In the genomic region with DNA sequence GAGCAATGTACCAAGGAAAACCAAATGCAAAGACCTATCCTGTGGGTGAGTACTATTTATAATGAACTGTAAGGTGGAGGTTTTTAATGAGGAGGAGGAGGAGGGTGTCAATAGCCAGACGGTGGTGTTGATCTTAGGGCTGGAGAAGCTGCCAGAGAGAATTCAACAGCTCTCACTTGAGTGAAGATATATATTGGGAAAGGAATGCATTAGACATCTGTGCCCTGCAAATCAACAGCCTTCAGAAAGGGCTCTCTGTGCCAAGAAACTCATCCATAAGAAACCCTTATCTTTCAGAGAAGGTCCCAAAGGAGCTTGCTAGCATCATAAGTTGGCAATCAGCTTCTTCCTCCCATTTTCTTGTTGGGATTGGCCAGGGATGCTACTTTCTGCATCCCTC, we compare ENCODE assay signal across 30 mouse cellular contexts. TPM values are rescaled to one million over a fixed set of nuclear protein-coding genes. Genes with fewer than 3 reads are reported as not detected.
A peak's percentile ranks its signal among the peaks of the same experiment; 100 is the strongest.
DNase-seq lines count a peak whose midpoint lies in the region; ATAC-seq and TF ChIP-seq lines count a peak whose summit lies in the region.
"Had no signal": no experiment of that assay in that cellular context is flagged by ENCODE, and none has a peak within 500 bp of the region (broad histone marks: within the 10 kb centered on the region; RNA-seq: fewer than 3 reads in every experiment).

No protein-coding gene starts in this region.

- no peak for TF ChIP-seq POLR2A in brain, embryonic 14.5 days (IDR thresholded peaks at IDR 0.05; ENCODE audit: borderline replicate concordance, extremely low read depth, insufficient read depth, insufficient read length, poor library complexity, severe bottlenecking)

- H3K27ac ChIP-seq in forebrain, embryonic 14.5 days (ENCODE audit: low read depth, low read length), result no peak overlapping the region
- H3K27ac ChIP-seq in forebrain, embryonic 10.5 days, result no peak overlapping the region
- H3K27ac ChIP-seq in heart, postnatal 0 days (ENCODE audit: low read depth), result no peak overlapping the region
- H3K27ac ChIP-seq: embryonic facial prominence, embryonic 12.5 days; embryonic facial prominence, embryonic 15.5 days; forebrain, embryonic 12.5 days; gastrocnemius, adult 2 months; heart, embryonic 15.5 days; hindbrain, embryonic 10.5 days; hindbrain, embryonic 13.5 days; intestine, embryonic 15.5 days had no signal

- intact Hi-C loops in heart, postnatal 14 days (cut with DNase I), result no loop called here

- 48% methylated on average over 1 of the region's 1 CpGs for WGBS in forebrain, embryonic 14.5 days
- 71% methylated on average over 1 of the region's 1 CpGs for WGBS in forebrain, embryonic 10.5 days
- 33% methylated on average over 1 of the region's 1 CpGs for WGBS in heart, postnatal 0 days

- no peaks in the 10 kb centered on the region for H3K36me3 ChIP-seq in forebrain, embryonic 14.5 days (ENCODE audit: control insufficient read depth, insufficient read depth, low read length)
- no peaks in the 10 kb centered on the region for H3K36me3 ChIP-seq in forebrain, embryonic 10.5 days (replicated peaks)
- H3K36me3 ChIP-seq in heart, postnatal 0 days (replicated peaks; ENCODE audit: control insufficient read depth, insufficient read depth, low read length), result no peaks in the 10 kb centered on the region
- H3K36me3 ChIP-seq: embryonic facial prominence, embryonic 12.5 days; embryonic facial prominence, embryonic 15.5 days; forebrain, embryonic 12.5 days; G1E; heart, embryonic 15.5 days; hindbrain, embryonic 10.5 days; hindbrain, embryonic 13.5 days; intestine, embryonic 15.5 days had no signal

- H3K9ac ChIP-seq in forebrain, embryonic 14.5 days (ENCODE audit: low read length), result no peak overlapping the region
- no peak overlapping the region for H3K9ac ChIP-seq in heart, postnatal 0 days (replicated peaks; ENCODE audit: low read depth, low read length)
- H3K9ac ChIP-seq: embryonic facial prominence, embryonic 12.5 days; embryonic facial prominence, embryonic 15.5 days; forebrain, embryonic 12.5 days; heart, embryonic 15.5 days; hindbrain, embryonic 13.5 days; intestine, embryonic 15.5 days had no signal

- TF ChIP-seq EP300 in heart, postnatal 0 days (IDR thresholded peaks at IDR 0.05; ENCODE audit: low read depth), result no peak

- no peaks in the 10 kb centered on the region for H3K27me3 ChIP-seq in forebrain, embryonic 14.5 days (replicated peaks; ENCODE audit: control insufficient read depth, insufficient read depth, low read length)
- peaks cover 18% of the 10 kb centered on the region for H3K27me3 ChIP-seq in forebrain, embryonic 10.5 days (ENCODE audit: poor library complexity, severe bottlenecking)
- H3K27me3 ChIP-seq in heart, postnatal 0 days (ENCODE audit: control insufficient read depth, insufficient read depth, low read length), result peaks cover 17% of the 10 kb centered on the region
- H3K27me3 ChIP-seq: embryonic facial prominence, embryonic 12.5 days had no signal

- no peak for ATAC-seq in forebrain, embryonic 14.5 days
- ATAC-seq in heart, postnatal 0 days (ENCODE audit: insufficient read depth, low read depth), result no peak
- ATAC-seq: hindbrain, embryonic 16.5 days; intestine, embryonic 15.5 days had no signal

- peak; percentile 39 for DNase-seq in forebrain, embryonic 14.5 days (ENCODE audit: low spot score)
- DNase-seq in forebrain, embryonic 10.5 days (ENCODE audit: extremely low spot score, low spot score), result no peak
- peak; percentile 21 for DNase-seq in heart, postnatal 0 days (ENCODE audit: low spot score)
- no peak for DNase-seq in heart, postnatal 14 days
- DNase-seq in 3T3-L1 (ENCODE audit: low read depth, low spot score), result peak; percentile 20
- peak; percentile 53 for DNase-seq in brain, embryonic 14.5 days (ENCODE audit: low read depth)
- no peak for DNase-seq in neural tube, embryonic 10.5 days (ENCODE audit: extremely low spot score, low spot score)
- DNase-seq: adrenal gland, adult 2 months; adrenal gland, postnatal 14 days; B cell, adult 2 months; cerebellum, adult 11 months; cerebellum, adult 2 months; cerebellum, adult 9-11 months; cerebellum, postnatal 25 days; gastrocnemius, adult 2 months; gastrocnemius, postnatal 14 days; heart, adult 11 months; kidney, adult 11 months had no signal

- H3K9me3 ChIP-seq in forebrain, embryonic 14.5 days (replicated peaks; ENCODE audit: control insufficient read depth, low read length), result no peaks in the 10 kb centered on the region
- H3K9me3 ChIP-seq in forebrain, embryonic 10.5 days, result no peaks in the 10 kb centered on the region
- peaks cover 5% of the 10 kb centered on the region; the same call in 1 of the 2 replicates for H3K9me3 ChIP-seq in heart, postnatal 0 days (replicated peaks; ENCODE audit: control insufficient read depth, low read length)
- H3K9me3 ChIP-seq: embryonic facial prominence, embryonic 12.5 days; embryonic facial prominence, embryonic 15.5 days; forebrain, embryonic 12.5 days; heart, embryonic 15.5 days; hindbrain, embryonic 10.5 days; hindbrain, embryonic 13.5 days; intestine, embryonic 15.5 days had no signal

- H3K4me1 ChIP-seq in forebrain, embryonic 14.5 days (ENCODE audit: control insufficient read depth, insufficient read depth, low read length), result no peaks in the 10 kb centered on the region
- peaks cover under 1% of the 10 kb centered on the region for H3K4me1 ChIP-seq in forebrain, embryonic 10.5 days
- H3K4me1 ChIP-seq in heart, postnatal 0 days (ENCODE audit: control insufficient read depth, insufficient read depth), result no peaks in the 10 kb centered on the region
- H3K4me1 ChIP-seq: embryonic facial prominence, embryonic 12.5 days; embryonic facial prominence, embryonic 15.5 days; forebrain, embryonic 12.5 days; heart, embryonic 15.5 days; hindbrain, embryonic 10.5 days; intestine, embryonic 15.5 days had no signal

- no peak overlapping the region for H3K4me3 ChIP-seq in forebrain, embryonic 14.5 days (ENCODE audit: low read depth, low read length)
- no peak overlapping the region for H3K4me3 ChIP-seq in forebrain, embryonic 10.5 days
- H3K4me3 ChIP-seq in heart, postnatal 0 days (ENCODE audit: low read depth, low read length), result no peak overlapping the region
- H3K4me3 ChIP-seq: embryonic facial prominence, embryonic 12.5 days; embryonic facial prominence, embryonic 15.5 days; forebrain, embryonic 12.5 days; gastrocnemius, adult 2 months; heart, embryonic 15.5 days; hindbrain, embryonic 10.5 days; hindbrain, embryonic 13.5 days; intestine, embryonic 15.5 days had no signal

- TF ChIP-seq CTCF in heart, postnatal 0 days (IDR thresholded peaks at IDR 0.05; ENCODE audit: low read depth), result no peak
- TF ChIP-seq CTCF in brain, embryonic 14.5 days (IDR thresholded peaks at IDR 0.05; ENCODE audit: borderline replicate concordance, extremely low read depth, insufficient read depth, insufficient read length), result no peak

- no peak overlapping the region for H3K4me2 ChIP-seq in forebrain, embryonic 14.5 days (ENCODE audit: low read length)
- H3K4me2 ChIP-seq in heart, postnatal 0 days (ENCODE audit: low read depth, low read length), result no peak overlapping the region
- H3K4me2 ChIP-seq: embryonic facial prominence, embryonic 12.5 days; embryonic facial prominence, embryonic 15.5 days; forebrain, embryonic 12.5 days; heart, embryonic 11.5 days; heart, embryonic 15.5 days; hindbrain, embryonic 13.5 days; intestine, embryonic 15.5 days had no signal

RNA-seq across cellular contexts. Expression of gene Kcna6, which starts 5.4 kb away (rescaled TPM):
- polyA plus RNA-seq in forebrain, embryonic 14.5 days (2014; fragmentation: Nextera tagmentation; extraction: Ambion mirVana), result 6.7 and 9.1 TPM in 2 replicates
- 2.9 and 3.4 TPM in 2 replicates for polyA plus RNA-seq in forebrain, embryonic 10.5 days (2016; fragmentation: Nextera tagmentation; extraction: Ambion mirVana)
- total RNA-seq in heart, postnatal 0 days (2014; rRNA removed; ENCODE audit: low replicate concordance), result 0.73 and 2.7 TPM in 2 replicates
- polyA plus RNA-seq in heart, postnatal 0 days (2015; fragmentation: Nextera tagmentation; extraction: Ambion mirVana), result 0.45 and 0.57 TPM in 2 replicates
- 1 to 10 TPM; 1.9 to 2.2 TPM for total RNA-seq in heart, postnatal 14 days (2021)
- 7.9 and 14.8 TPM in 2 replicates for polyA plus RNA-seq in brain, embryonic 14.5 days (2012; rRNA removed)
- total RNA-seq: CH12.LX; common myeloid progenitor, adult 5-6 weeks had no signal
- polyA plus RNA-seq: G1E had no signal

Comparison
In these comparisons a context has a peak if more than half of its experiments do, and no peak if none do; other contexts are left out.
1. DNase-seq: peak in forebrain, embryonic 14.5 days (single experiment), heart, postnatal 0 days (single experiment), 3T3-L1 (single experiment) and brain, embryonic 14.5 days (single experiment); none in forebrain, embryonic 10.5 days (single experiment), heart, postnatal 14 days (0 of 2) and neural tube, embryonic 10.5 days (single experiment).